Mouse (Mus musculus) A20 (cell line): ENCODE measurements around the gene Gm572.

Source experiments
- DNase-seq: peaks from one replicate; pipeline ENCODE4 v3.0.0-alpha.2; 2011; ENCODE audit warnings: low read depth, low spot score

Gene Gm572

GRCm38 (mm10) chr4:148643291-148644156 is at the start of gene Gm572:
TSS of gene Gm572 (plus strand) at chr4:148643317.
- no peak for DNase-seq

GRCm38 (mm10) chr4:148593996-148594395 is 49.1 kb upstream of the Gm572 start:
- DNase-seq: no peak

DNA sequence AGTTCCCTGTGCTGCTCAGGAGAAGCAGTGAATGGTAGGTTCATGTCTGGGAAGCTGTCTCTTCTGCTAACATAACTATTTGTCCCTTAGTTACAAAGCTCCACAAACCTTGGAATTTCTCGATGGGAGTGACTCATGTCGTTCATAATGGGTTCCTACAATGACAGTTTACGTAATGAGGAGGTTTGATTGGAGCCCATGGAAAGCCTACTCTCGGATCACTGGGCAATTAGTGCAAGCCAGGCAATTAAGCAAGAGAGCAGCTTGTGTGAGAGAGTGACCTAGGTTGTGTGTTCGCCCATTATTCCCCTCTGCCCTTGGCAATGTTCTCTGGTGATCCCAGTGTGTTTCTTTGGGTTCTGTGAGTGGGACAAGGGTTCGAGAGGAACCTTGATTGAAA is 47.2 kb upstream of the Gm572 start:
- DNase-seq: no peak

DNA sequence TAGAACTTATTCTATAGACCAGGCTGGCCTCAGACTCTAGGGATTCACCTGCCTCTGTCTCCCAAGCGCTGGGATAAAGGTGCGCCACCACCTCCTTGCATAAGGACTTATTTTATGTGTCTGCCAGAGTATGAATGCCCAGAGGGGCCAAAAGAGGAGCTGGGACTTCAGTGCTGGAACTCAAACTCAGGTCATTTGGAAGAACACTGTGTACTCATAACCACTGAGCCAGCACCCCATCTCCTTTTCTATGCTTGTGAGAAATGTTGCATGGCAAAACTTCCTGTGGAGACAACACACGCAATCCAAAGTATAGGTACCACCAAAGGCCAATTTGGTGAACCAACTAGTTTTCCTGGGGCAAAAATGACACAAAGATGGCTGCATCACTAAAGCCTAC is 46.4 kb upstream of the Gm572 start:
- DNase-seq: no peak

- no peak for DNase-seq
Measured at GRCm38 (mm10) chr4:148598826-148599225, 44.3 kb upstream of the Gm572 start.

GRCm38 (mm10) chr4:148600316-148600715 is 42.8 kb upstream of the Gm572 start:
- no peak for DNase-seq

- DNase-seq: no peak
Measured at GRCm38 (mm10) chr4:148601871-148602270, 41.2 kb upstream of the Gm572 start.

DNA sequence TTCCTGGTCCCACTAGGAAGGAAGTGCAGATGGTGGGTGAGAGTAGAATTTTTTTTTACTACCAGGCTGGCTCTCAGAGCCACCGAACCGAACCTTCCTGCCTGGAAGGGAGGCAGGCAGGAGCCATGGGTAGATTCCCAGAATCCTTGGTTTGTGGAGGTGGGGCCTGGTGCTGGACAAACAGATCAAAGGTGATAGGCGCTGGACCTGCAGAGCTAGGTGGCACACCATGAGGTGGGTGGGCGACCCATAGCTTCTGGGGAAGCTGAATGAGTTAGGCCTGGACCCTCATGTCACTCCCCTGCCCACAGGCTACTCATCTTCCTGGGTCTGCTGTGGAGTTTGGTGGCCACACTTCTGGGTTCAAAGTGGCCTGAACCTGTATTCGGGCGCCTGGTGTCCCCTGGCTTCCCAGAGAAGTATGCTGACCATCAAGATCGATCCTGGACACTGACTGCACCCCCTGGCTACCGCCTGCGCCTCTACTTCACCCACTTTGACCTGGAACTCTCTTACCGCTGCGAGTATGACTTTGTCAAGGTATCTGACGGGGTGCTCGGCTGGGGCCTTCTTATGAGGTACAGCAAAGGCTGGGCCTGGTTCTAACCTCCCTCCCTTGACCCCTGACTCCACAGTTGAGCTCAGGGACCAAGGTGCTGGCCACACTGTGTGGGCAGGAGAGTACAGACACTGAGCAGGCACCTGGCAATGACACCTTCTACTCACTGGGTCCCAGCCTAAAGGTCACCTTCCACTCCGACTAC is 40.6 kb upstream of the Gm572 start, which contains the start of gene Masp2:
Masp2 (plus strand) TSS at position 198 of the 764 bp plus-strand sequence.
- no peak for DNase-seq

- no peak for DNase-seq
Measured at GRCm38 (mm10) chr4:148603376-148604139, 39.6 kb upstream of the Gm572 start.

DNA sequence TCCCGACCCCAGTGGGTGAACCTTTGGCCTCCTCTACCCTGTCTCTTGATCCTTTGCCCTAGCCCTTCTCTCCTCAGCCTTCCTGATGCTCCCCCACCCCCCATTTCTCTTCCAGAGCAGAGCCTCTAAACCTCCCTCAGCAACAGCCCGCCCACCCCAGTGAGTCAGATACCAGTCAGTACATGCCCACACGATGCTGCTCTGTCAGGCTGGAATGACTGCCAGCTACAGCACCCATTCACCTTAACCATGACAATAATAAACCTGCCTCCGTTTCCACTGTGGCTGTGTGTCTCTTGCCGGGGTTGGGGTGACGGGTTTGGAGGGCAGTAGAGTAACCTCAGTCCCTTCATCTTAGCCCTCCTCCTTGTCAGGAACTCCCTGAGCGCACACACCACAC is 39.0 kb upstream of the Gm572 start:
- DNase-seq: no peak

GRCm38 (mm10) chr4:148604541-148605165 is 38.5 kb upstream of the Gm572 start:
- DNase-seq: peak; percentile 66

DNA sequence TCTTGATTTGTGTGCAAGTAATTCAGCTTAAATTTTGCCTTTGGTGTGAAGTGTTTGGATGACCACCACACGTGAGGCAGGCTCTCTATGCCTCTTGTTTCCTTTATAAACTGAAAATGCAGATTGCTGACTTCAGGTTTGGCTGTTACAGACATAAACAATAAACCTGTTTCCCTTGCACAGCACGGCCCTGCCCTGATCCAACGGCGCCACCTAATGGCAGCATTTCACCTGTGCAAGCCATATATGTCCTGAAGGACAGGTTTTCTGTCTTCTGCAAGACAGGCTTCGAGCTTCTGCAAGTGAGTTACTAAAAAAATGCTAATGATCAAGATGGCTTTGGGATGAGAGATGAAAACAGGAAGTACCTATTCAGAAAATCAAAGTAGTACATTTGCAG is 35.4 kb upstream of the Gm572 start:
- peak; percentile 82 for DNase-seq

DNA sequence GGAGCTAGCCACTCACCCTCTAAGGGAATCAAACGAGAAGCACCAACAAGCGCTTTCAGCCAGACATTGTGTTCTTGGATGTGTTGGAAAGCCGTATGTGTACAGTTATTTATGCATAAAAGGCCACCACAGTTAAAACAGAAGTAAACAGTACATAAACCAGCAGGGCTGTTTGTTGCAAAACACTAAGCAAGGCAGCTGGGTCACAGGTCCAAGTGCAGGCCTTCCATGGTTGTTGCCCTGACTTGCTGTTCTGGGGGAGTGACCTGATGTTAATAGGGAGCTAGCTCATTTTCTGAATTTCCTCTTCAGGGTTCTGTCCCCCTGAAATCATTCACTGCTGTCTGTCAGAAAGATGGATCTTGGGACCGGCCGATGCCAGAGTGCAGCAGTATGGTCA is 33.3 kb upstream of the Gm572 start:
- DNase-seq: no peak

GRCm38 (mm10) chr4:148610631-148611364 is 32.3 kb upstream of the Gm572 start:
- peak; percentile 29 for DNase-seq

DNA sequence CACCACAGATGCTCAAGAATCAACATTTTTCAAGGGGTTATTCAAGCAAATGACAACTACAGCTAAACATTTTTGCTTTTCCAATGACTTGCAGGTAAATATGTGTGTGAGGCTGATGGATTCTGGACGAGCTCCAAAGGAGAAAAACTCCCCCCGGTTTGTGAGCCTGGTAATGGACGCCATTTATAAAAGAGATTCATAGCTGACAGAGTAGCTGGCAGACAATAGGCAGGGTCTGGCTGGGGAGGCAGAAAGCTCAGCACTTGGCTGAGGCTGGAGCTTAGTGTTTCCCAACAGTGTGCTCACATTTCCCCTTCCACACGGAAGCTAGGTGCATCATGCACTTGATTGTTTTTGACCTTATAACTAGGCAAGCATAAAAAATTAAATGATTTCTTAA is 30.6 kb upstream of the Gm572 start:
- no peak for DNase-seq

DNA sequence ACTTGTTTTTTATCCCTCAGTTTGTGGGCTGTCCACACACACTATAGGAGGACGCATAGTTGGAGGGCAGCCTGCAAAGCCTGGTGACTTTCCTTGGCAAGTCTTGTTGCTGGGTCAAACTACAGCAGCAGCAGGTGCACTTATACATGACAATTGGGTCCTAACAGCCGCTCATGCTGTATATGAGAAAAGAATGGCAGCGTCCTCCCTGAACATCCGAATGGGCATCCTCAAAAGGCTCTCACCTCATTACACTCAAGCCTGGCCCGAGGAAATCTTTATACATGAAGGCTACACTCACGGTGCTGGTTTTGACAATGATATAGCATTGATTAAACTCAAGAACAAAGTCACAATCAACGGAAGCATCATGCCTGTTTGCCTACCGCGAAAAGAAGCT is 29.4 kb upstream of the Gm572 start:
- no peak for DNase-seq

DNA sequence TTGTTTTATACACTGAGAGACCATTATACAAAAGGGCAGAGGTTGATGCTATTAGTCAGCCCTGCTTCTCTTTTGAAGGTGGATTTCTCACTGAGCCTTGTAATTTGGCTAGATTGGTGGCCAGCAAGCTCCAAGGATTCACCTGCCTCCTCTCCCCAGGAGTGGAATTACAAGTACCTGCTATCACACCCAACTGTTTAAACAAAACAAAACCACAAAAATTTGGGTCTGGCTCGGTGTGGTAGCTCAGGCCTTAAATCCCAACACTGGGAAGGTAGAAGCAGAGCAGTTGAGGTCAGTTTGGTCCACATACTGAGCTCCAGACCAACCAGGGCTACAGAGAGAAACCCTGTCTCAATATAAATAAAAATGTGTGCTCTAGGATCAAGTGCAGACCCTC is 23.3 kb upstream of the Gm572 start:
- no peak for DNase-seq

DNA sequence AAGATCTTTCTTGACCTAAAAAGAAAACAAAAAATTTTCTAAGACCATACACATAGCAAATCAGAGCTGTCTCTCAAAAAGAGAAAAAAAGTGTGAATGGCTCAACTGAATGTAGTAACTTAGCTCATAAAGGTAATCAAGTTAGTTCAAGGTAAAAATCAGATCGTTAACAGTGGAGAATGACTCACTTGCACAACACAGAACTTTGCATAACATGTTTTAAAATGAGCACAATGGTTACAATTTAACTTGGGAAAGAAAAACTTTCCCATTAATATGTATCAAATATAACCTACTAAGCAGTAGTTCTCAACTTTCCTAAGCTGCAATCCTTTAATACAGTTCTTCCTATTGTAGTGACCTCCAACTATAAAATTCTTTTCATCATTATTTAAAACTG is 22.4 kb upstream of the Gm572 start:
- no peak for DNase-seq

DNA sequence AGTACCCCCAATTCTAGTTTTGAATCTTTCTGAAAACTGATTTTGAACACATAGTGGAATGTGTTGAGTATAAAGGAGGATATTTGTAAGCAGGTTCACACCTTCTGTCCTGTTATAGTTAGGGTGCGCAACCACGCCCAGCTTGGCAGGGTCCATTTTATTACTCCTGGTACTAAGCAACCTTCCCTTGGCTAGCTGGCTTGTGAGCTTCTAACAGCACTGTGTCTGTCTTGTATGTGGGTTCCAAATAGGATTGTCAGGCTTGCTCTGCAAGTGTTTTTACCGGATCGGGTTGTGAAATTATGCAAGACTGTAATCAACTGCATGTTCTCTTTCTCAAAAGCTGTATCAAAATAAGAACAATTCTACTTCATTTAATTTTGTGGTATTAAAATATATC is 20.6 kb upstream of the Gm572 start:
- no peak for DNase-seq

GRCm38 (mm10) chr4:148623609-148624008 is 19.5 kb upstream of the Gm572 start:
- no peak for DNase-seq

DNA sequence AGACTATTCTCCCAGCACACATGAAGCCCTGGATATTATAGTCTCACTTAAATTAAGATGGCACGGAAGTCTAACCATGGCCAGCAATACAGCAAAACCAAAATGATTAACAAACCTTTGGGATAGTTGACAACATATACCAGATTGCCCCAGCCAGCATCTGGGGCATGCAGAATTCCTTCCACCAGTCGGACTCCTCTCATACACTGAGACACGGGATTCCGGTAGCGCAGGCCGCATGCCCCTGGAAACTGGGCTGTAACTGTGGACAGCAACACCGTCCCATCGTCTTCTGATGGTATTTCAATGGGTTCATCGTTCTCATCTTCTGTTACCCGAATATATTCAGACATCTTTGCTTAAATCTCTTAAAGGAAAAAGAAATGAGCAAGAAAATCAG is 18.1 kb upstream of the Gm572 start:
- DNase-seq: no peak
